Mouse (Mus musculus): ENCODE data around the gene Lpar1. TPM values are rescaled to one million over a fixed set of nuclear protein-coding genes. Genes with fewer than 3 reads are reported as not detected.
"Not testable (repeated sequence)": the region's sequence is repeated elsewhere in the genome, so short reads cannot be mapped to it uniquely, and the experiment has no call there.

Lpar1 gene
- total RNA-seq, 2 experiments from 2014 or later, result 7.0 to 7.5 TPM

DNA sequence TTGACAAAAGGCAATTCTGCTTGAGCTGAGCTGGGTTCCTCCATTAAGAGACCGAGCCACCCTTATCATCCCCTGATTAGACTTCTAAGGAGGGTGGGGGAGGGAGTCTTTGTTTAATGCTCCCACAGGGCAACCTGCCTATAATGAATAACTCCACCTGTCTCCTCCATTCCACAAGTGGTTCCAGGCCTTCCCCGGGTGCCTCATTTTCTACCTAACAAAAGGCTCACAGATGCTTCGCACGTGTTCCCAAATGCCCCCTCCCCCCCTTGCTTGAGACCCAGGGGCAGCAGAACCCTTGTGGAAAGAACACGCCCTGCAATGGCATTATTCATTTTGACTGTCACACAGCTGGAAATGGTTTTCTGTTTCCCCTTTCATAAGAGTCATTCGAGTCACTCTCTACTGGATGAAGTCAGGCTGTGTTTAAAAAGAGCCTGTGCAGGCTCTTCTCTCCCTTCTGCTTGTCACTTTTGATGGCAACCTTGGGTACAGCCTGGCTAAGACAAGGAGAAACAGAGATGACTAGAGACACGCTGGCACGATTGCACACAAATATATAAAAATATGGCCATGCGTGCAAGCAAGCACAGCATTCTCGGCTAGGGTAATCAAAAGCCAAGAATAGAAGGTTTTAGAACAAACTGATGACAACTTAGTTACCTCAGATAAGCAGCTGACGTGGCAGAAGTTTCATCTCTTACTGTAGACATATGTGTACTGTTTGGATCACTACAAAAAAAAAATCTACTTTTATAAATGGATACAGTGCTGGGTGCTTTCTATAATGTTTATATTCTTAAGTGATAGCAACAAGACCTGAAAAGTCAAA is 7.0 kb downstream of the Lpar1 start:
- DNase-seq, result no peak

DNA sequence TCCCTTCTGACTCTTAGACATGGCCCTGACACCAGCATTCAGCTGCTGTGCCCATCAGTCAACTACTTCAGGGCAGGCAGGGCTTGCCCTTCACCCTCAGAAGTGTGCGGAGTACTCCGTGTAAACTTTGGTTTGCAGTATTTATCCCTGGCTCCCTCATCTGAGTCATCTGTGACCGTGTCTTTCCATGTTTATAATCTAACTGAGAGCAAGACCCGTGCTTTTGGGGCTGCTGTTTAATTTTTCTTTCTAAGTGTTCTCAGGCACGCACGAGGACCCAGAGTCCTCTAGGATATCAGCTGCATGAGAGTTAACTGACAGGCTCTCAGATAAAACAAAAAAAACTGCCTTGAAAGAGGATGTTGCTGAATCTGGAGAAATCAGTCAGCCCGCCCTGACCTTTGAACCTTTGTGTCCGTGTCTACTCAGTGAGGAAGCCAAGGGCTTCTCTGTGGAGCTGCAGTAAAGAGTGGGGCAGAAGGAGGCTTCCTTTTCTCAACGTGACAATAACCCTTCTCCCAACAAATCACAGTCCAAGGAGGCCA is 7.7 kb downstream of the Lpar1 start:
- peak; percentile 46 to 59 for DNase-seq

DNA sequence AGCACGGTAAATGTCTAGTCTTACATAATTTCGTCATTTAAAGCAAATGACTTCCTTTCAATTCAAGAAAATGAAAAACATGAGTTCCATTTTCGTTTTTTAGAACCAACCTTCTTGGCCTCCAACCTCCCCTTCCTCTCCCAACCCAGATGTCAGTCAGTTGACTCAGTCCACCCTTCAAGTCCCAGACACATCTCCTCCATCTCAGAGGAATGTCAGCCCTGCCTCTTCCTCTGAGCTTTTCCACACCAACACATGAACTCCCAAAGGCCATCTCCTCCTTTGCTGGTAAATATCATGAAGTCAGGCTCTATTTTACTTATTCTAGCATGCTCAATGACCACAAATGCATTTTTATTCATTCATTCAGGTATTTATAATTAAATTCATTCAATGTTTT is 10.5 kb downstream of the Lpar1 start:
- no peak for DNase-seq

DNA sequence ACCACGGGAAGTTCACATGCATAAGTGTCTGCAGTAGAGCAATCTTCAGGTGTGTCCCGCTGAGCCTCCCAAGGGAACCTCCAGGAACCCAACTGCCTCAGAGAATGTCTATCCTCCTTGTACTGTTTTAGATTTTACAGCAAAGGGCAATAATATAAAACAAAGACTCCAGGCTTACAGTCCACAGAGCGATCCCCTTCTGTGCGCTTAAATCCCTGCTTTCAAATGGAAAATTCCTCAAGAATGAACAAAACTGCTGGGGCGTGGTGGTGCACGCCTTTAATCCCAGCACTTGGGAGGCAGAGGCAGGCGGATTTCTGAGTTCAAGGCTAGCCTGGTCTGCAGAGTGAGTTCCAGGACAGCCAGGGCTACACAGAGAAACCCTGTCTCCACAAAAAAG is 11.0 kb downstream of the Lpar1 start:
- not testable (repeated sequence) for DNase-seq

DNA sequence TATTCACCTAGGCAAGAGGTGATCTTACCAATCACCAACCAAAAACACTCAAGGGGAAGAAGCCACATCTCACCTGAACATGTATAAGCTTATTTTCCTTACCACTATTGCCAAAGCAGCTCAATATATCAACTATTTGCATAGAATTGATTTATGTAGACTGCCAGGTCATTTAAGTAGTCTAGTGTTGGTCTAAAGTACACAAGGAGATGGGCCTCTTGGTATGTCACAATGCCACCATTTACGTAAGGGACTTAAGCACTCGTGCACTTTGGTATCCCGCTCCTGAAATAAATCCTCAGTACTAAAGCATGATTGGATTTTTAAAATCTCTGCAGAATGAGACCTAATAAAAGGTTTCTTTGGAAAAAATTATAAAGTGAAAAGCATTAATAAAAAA is 12.9 kb downstream of the Lpar1 start:
- no peak for DNase-seq

DNA sequence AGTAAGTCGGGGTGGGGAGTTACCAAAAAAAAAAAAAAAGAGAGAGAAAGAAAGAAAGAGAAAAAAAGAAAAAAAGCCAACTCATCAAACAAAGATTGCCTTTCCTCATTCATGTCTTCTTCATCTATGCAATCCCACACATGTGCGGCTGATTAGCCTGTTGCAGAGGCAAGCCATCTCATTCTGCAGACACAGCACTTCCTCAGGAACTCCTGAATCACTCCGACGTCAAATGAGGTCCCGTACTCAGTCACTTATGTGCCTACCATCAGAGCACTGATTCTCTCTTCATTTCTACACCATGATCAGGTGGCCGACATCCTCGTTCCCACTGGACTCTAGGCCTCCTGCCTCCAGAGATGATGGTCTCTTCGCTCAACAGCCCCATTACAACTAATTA is 13.3 kb downstream of the Lpar1 start:
- no peak for DNase-seq

DNA sequence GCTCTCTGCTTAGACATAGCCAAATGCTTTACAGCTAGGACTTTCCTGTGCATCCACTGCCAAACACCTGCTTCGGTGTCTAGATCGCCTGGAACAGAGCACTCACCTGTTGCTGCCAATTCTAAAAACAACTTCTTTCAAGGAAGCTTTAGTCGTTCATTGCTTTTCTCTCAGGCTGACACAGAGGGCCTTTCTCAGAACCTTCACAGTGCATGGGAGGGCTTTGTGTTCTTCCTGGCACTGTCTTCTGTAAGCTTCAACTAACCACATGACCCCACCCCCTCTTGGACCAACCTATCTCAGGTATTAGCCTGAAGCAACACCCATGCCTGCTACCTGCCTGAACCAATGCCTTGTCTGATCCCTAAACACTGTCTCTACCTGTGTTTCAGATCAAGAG is 15.0 kb downstream of the Lpar1 start:
- DNase-seq, result no peak

DNA sequence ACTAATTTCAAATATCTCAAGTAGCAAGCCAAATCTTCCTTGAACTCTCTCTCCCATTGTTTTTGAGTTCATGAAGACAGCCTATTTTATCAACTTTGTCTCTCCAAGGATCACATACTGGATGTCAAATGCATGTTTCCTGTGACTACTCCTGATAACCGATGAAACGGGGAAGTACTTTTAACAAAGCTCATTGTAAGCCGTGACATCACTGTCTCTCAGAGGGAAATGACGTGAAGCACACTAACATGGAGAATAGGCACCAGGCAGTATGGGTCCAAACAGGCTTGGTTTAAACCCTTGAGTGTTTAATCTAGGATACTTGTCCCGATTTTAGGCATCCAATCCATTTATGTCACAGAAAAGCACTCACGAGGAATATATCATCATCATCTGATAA is 17.9 kb downstream of the Lpar1 start:
- DNase-seq, result no peak

DNA sequence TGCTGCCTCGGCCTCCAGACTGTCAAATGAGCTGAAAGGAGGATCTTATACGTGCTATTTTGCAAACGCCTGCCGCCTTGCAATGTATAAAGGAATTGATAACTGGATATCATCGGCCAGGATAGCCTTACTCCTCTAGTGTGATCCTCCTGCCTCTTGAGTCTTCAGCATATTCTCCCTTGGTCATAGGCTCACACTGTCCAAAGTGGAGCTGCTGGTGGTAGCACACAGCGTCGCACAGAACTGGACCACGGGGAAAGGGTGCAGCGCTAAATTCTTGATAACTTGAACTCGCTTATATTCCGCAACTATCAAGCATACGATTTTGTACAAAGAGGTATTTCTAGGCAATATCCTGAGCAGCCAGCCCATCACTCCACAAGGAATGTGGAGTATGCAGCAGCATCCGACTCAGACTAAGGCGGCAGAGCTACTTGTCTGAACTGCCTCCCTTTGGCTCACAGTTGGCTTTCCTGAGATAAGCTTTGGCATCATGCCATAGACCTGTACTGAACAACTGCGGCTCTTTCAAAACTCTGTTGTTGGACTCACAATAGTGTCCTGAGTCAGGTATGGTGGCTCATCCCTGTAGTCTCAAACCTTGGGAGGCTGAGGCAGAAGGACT is 18.9 kb downstream of the Lpar1 start:
- DNase-seq, result peak in 1 of 2 experiments; percentile 36

DNA sequence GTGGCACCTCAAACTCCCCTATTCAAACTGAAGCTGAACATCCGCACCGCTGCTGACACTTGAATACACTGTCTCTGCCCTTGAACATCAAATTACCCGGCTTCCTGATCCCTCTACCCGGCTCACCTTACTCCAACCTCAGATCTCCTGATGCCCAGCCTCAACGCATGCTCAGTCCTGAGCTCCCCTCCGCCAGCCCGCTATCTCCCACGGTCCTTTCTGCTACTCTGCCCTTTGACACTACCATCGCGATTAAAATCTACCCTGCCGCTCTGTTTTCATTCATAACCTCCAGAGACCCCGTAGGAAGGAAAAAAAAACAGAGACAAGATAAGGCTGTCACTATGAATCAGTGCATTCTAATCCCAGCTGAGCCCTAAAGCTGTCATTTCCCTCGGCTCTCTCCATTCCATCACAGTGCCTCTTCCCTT is 19.5 kb downstream of the Lpar1 start:
- DNase-seq, result no peak

DNA sequence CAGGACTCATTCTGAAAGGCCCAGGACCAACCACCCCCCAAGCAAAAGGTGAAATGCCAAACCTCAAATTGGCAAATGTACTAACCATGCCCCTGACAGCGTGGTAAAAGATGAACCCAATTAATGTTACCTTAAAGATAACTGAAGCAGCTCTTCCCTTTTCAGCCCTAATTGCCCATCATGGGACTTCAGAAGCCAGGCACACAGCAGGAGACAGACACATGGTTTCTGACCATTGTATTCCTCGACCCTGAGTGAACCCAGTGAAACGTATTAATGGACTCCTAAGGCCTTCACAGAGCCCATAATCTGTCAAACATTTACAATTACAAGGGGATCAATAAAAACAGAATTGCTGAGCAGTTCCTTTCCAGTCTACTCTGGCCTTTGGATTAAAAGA is 20.2 kb downstream of the Lpar1 start:
- DNase-seq, result no peak

DNA sequence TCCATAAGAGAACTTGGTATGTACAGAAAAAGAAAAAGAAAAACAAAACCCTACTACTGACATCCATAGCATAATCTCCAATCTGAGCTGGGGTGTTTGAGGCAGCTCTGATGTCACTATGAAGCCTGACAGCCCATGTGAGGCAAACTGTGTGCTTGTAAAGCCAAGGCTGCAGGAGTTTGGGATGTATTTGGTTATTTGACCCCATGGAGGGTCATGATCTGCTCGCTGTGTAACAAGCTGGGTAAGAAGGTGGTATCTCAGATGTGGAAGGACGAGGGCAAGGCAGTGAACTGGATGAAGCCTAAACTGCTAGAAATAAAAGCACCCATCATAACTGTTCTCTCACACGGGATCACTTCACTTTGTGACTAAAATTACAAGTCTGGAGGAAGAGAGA is 21.4 kb downstream of the Lpar1 start:
- no peak for DNase-seq

DNA sequence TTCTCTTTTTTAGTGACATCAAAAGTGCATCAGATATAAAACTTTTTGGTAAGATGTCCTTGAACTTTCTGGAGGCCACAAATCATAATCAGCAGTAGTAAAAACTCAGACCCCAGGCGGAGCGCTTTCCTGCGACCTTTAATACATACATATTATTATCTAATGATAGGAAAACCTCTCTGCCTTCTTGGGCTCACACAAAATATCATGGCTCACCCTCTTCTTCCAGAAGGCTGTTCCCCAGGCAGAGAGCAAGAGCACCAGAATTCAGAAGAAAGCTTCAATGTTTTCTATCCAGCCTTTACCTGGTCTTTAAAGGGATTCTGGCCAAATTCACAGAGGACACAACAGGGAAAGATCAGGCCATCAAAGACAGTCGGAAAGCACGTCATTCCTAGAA is 23.0 kb downstream of the Lpar1 start:
- DNase-seq, result no peak

DNA sequence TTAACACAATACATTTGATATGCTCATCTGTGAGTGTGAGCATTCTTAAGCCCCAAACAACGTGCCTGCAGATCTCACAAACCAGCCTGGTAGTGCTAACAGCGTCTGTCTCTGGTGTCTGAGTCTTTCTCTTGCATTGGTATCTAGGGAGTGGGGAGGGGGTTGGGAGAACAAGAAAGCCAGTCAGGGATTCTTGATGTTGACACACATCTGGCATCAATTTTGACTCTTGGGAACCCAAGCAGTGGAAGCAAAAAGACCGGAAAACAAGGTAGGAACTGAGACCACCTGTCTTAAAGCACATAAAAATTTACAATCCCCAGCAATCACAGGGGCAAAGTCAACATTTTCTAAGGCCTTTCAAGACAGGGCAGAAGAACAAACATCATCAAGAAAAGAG is 23.4 kb downstream of the Lpar1 start:
- DNase-seq, result no peak

DNA sequence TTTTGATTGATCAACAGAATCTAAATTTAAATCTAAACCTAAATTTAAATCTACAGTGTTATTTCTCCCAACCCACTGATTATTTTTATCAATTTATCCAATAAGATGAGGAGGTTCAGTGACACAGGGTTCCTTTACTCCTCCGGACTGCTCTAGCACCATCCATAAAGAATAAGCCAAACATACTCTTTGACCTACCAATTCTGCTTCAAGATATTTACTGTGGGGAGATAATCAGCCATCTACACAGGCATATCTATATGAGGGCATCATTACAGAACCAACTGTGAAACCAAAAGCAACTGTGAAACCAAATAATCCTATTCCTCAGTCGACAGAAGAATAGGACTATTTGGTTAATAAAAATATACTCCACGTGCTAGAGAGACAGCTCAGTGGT is 25.8 kb downstream of the Lpar1 start:
- no peak for DNase-seq

DNA sequence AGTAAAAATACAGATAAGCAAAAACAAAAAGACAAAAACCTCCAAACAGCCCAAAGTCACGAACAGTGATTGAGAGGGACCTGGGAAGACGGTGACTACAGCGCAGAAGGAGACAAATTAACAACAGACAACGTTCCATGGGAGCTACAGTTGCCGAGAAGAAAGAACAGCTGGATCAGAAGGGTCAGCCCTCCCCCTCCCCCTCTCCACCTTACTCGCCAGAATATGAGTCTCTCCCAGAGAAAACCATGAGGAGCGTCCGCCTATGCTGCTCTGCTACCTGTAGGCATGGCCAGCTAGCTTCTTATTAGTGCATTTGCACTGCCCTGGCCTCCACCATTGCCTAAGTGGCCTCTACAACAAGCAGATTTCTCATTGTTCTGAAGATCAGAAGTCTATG is 32.6 kb downstream of the Lpar1 start:
- DNase-seq, result no peak

DNA sequence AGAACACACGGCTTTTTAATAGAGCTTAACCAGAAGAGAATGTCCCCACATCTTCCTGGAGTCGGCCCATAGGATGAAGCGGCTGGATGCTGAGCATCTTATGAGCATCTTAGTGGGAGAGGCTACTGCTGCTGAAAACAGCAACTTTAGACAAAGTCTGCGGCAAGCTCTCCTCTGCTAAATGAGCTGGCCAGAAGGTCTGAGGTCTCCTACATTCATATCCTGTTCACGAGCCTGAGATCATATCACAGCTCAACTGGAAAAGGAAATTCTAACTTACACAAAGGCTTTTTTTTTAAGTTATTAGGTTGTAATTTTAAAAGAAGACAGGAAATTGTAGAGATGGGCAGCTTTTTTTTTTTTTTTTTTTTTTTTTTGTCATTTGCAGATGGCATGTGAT is 33.2 kb downstream of the Lpar1 start:
- DNase-seq, result no peak

DNA sequence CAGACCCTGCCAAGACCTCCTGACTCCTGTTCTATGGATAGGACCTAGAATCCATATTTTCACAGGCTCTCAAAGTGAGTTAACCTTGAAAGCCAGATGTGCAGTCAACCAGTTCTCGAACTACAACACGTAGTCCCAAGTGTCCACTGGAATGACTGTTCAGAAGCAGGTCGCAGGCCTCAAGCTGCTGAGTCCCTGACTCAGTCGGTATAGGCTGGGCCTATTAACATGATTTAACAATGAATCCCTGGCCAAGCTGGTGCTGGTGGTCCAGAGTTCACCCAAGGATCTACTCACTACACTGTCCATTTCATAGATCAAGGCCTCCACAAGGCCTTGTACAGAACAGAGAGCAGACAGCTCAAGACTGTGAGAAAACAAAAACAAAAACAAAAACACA is 33.8 kb downstream of the Lpar1 start:
- no peak for DNase-seq

DNA sequence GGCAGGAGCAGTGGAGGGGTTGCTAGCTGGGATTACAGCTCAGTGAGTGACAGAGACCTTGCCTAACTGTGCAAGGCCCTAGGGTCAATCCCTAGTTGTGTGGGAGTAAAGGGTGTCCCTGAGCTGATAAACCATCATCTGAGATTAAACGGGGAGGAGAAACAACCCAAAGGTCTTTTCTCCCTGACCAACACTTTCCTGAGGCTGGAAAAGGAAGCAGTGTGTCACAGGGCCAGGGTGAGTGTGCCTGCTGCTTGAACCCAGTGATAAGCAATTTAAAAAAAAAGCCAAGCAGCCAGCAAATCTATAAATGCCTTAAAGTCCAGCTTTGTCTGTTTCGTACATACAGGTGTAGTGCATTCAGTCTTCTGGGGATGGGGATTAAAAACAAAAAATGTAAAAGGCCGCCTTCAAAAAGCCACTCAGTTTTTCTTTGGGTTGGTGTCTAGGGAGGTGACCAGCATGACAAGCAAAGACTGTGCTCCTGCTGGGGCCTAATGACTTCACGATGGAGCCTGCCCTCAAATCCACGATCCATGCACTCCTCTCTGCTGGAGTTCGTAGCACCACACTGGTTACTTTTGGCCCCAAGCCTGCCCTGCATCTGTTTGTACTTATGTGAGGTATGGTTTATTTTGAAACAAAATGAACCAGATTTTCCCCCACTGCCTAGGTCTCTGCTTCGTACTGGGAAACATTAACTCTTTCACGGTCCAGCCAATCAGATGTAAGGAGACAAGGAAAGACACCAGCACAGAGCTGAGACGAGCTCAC is 35.3 kb downstream of the Lpar1 start:
- no peak for DNase-seq

DNA sequence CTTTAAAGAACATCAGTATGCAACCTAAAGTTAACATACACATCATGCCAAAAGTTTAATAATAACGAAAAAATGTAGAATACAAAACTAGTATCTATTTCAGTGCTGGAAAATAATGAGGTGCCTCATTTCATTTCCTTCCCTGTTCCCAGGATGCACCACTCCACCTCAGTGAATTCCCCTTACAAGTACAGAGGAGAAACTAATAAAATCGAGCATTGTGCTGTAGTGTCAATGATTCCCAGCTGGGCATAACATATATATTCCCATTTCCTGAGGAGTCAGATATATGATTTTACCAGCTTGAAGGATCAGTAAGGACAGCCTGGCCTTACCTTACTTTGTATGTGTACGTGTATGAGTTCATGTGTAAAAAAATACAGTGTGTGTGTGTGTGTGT is 36.9 kb downstream of the Lpar1 start:
- DNase-seq, result no peak

DNA sequence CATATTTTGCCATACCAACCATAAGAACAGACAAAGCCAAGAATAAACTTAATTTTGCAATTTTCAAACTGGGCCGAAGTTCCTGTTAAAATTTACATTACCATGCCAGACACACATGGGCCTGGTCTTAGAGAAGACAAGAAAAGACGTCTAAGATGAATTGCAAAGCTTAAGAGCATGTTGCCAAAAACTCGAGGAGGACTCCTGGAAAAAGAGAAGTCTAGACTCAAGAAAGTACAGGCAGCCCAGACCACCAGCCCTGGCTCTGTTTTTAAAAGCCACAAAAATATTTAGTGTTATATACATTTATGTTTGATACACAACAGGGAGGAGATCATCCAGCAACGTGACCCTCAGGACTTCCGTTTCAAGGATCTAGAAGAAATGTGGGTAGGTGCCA is 37.5 kb downstream of the Lpar1 start:
- DNase-seq, result no peak

DNA sequence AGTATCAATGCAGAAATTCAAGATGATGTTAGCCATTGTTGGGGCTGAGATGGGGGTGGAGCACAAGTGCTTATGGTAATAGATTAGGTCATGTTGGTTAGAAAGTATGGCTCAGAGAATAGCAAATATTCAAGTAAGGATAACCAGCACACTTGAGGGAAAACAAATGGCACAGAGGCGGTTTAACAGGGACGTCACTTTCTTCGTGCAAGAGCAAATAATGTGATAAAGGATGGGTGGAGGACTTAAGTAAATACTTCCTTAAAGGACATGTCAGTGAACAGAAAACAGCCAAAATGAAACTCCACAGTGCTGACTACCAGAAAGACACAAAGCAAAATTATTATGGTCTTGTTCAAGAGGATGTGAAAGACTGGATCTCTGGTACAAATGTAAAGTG is 42.1 kb downstream of the Lpar1 start:
- no peak for DNase-seq

DNA sequence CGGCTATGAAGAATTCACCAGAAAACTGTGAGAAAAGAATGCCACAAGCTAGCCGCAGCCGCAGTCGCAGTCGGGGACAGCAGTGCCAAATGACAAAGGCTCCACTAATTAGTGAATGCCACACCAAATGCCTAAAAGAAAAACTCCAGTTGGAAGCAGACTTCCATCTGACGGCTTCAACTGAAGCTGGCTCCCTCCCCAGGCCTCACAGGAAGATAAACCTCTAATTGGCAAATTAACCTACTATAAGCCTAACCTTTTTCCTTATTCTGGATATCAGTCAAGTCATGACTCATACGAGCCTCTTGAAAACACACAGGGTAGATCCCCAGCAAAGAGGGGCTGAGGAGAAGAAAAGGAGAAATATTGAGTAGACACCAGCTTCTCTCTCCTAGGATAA is 44.9 kb downstream of the Lpar1 start:
- DNase-seq, result peak; percentile 35 to 48

All from heart, adult 18-20 months (tissue).